Comparison of ENCODE assay signal across 7 mouse cellular contexts in the genomic region with DNA sequence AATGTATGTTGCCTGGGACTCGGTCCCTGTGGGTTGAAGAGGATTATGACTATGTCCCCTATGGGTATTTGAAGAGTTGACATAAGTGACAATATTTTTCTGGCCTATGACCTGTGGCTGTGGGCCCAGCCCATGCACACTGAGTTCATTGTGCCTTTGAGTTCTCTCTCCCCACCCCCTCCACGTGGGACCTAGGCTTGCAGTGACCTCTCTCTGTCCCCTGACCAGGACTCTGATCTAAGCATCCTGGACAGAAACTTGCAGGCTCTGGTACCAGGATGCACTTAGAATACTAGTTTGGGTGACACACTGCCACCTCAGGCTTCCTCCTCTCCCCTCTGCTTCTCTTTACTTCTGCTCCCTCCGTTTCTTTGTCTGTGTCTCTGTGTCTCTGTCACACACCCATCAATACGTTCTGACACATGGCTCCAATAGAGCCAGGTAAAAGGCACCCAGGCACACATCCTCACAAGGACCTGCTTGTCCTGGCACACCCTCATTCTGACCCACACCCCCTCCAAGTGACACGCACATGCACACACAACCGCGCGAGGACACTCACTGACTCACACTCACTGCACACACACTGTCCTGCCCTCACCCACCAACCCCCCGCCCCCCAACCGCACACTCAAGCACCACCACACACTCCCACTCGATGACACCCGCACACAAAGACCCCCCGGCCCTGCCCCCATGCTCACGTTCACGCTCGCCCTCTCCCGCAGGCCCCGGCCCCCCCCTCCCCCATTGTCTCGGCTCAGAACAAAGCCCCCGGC. TPM values are rescaled to one million over a fixed set of nuclear protein-coding genes. Genes with fewer than 3 reads are reported as not detected.
DNase-seq lines count a peak whose midpoint lies in the region; ATAC-seq lines count a peak whose summit lies in the region.

No protein-coding gene starts in this region.

- peak overlapping the region; percentile 72 for H3K4me2 ChIP-seq in lung, embryonic 16.5 days (ENCODE audit: low read depth, low read length)
- H3K4me2 ChIP-seq in forebrain, embryonic 15.5 days (replicated peaks): peak overlapping the region; percentile 73
- peak overlapping the region; percentile 62 for H3K4me2 ChIP-seq in liver, embryonic 12.5 days
- peak overlapping the region; percentile 60 for H3K4me2 ChIP-seq in stomach, embryonic 15.5 days

- 3% methylated on average over 20 of the region's 20 CpGs for WGBS in lung, embryonic 16.5 days
- WGBS in forebrain, embryonic 15.5 days: 3% methylated on average over 20 of the region's 20 CpGs
- 15% methylated on average over 20 of the region's 20 CpGs for WGBS in liver, embryonic 12.5 days (ENCODE audit: insufficient replicate concordance)
- 7% methylated on average over 20 of the region's 20 CpGs for WGBS in stomach, embryonic 15.5 days

- no peak for DNase-seq in lung, postnatal 10 days
- no peak for DNase-seq in gastrocnemius, adult 8-10 months (ENCODE audit: low spot score in 2 of 2)
- no peak for DNase-seq in spleen, postnatal 36 days (ENCODE audit: low spot score in 2 of 2)

- H3K9me3 ChIP-seq in lung, embryonic 16.5 days (ENCODE audit: control insufficient read depth, low read length): no peaks in the 10 kb centered on the region
- no peaks in the 10 kb centered on the region for H3K9me3 ChIP-seq in forebrain, embryonic 15.5 days
- no peaks in the 10 kb centered on the region for H3K9me3 ChIP-seq in liver, embryonic 12.5 days (replicated peaks)
- no peaks in the 10 kb centered on the region for H3K9me3 ChIP-seq in stomach, embryonic 15.5 days

- H3K4me1 ChIP-seq in lung, embryonic 16.5 days (replicated peaks; ENCODE audit: control insufficient read depth, insufficient read depth, low read length): peaks cover 24% of the 10 kb centered on the region
- H3K4me1 ChIP-seq in forebrain, embryonic 15.5 days: peaks cover 54% of the 10 kb centered on the region
- H3K4me1 ChIP-seq in liver, embryonic 12.5 days: no peaks in the 10 kb centered on the region
- H3K4me1 ChIP-seq in stomach, embryonic 15.5 days: peaks cover 20% of the 10 kb centered on the region

- no peaks in the 10 kb centered on the region; the same call in 1 of the 2 replicates for H3K27me3 ChIP-seq in lung, embryonic 16.5 days (ENCODE audit: control insufficient read depth, insufficient read depth, low read depth, low read length)
- H3K27me3 ChIP-seq in forebrain, embryonic 15.5 days: no peaks in the 10 kb centered on the region
- H3K27me3 ChIP-seq in liver, embryonic 12.5 days (replicated peaks): peaks cover 95% of the 10 kb centered on the region
- no peaks in the 10 kb centered on the region for H3K27me3 ChIP-seq in stomach, embryonic 15.5 days (replicated peaks)

- peak overlapping the region; percentile 77 for H3K4me3 ChIP-seq in lung, embryonic 16.5 days (ENCODE audit: low read length)
- H3K4me3 ChIP-seq in forebrain, embryonic 15.5 days: peak overlapping the region; percentile 99
- H3K4me3 ChIP-seq in liver, embryonic 12.5 days: peak overlapping the region; percentile 55
- peak overlapping the region; percentile 75 for H3K4me3 ChIP-seq in stomach, embryonic 15.5 days (replicated peaks)

- peak overlapping the region; percentile 88 for H3K9ac ChIP-seq in lung, embryonic 16.5 days (ENCODE audit: low read length)
- peak overlapping the region; percentile 100 for H3K9ac ChIP-seq in forebrain, embryonic 15.5 days (replicated peaks)
- H3K9ac ChIP-seq in liver, embryonic 12.5 days: peak overlapping the region; percentile 64
- peak overlapping the region; percentile 82 for H3K9ac ChIP-seq in stomach, embryonic 15.5 days

- H3K27ac ChIP-seq in lung, embryonic 16.5 days (ENCODE audit: low read length): peak overlapping the region; percentile 82
- H3K27ac ChIP-seq in forebrain, embryonic 15.5 days (replicated peaks): peak overlapping the region; percentile 98
- H3K27ac ChIP-seq in liver, embryonic 12.5 days: no peak overlapping the region
- H3K27ac ChIP-seq in stomach, embryonic 15.5 days: peak overlapping the region; percentile 77

- H3K36me3 ChIP-seq in lung, embryonic 16.5 days (ENCODE audit: control insufficient read depth, insufficient read depth, low read length): peaks cover 1% of the 10 kb centered on the region; the same call in 1 of the 2 replicates
- peaks cover 27% of the 10 kb centered on the region for H3K36me3 ChIP-seq in forebrain, embryonic 15.5 days
- H3K36me3 ChIP-seq in liver, embryonic 12.5 days: no peaks in the 10 kb centered on the region
- no peaks in the 10 kb centered on the region for H3K36me3 ChIP-seq in stomach, embryonic 15.5 days

- ATAC-seq in lung, embryonic 16.5 days (ENCODE audit: low read depth): peak; percentile 65
- peak; percentile 75 for ATAC-seq in forebrain, embryonic 15.5 days (replicated peaks)
- ATAC-seq in liver, embryonic 12.5 days: peak; percentile 51
- ATAC-seq in stomach, embryonic 15.5 days (ENCODE audit: insufficient read depth, low FRiP score, low read depth): peak; percentile 52

RNA-seq across cellular contexts. Expression of a gene that starts 0.8 kb away (rescaled TPM):
- polyA plus RNA-seq in lung, embryonic 16.5 days (2015; fragmentation: Nextera tagmentation; extraction: Ambion mirVana): 7.1 and 7.2 TPM in 2 replicates
- polyA plus RNA-seq in forebrain, embryonic 15.5 days (2015; fragmentation: Nextera tagmentation; extraction: Ambion mirVana): 20.3 and 22.0 TPM in 2 replicates
- polyA plus RNA-seq in liver, embryonic 12.5 days (2016; fragmentation: Nextera tagmentation; extraction: Ambion mirVana): 1.9 and 2.0 TPM in 2 replicates
- polyA plus RNA-seq in stomach, embryonic 15.5 days (2015; fragmentation: Nextera tagmentation; extraction: Ambion mirVana): 8.6 and 10.4 TPM in 2 replicates
- 1 to 10 TPM; 1.4 to 2.1 (median 1.7) TPM for total RNA-seq in gastrocnemius, adult 8-10 months (2022)

RNA-seq across cellular contexts. Expression of a gene that starts 24.2 kb away (rescaled TPM):
- 344 and 345 TPM in 2 replicates for polyA plus RNA-seq in lung, embryonic 16.5 days (2015; fragmentation: Nextera tagmentation; extraction: Ambion mirVana)
- polyA plus RNA-seq in forebrain, embryonic 15.5 days (2015; fragmentation: Nextera tagmentation; extraction: Ambion mirVana): 191 and 194 TPM in 2 replicates
- 330 and 351 TPM in 2 replicates for polyA plus RNA-seq in liver, embryonic 12.5 days (2016; fragmentation: Nextera tagmentation; extraction: Ambion mirVana)
- polyA plus RNA-seq in stomach, embryonic 15.5 days (2015; fragmentation: Nextera tagmentation; extraction: Ambion mirVana): 405 and 416 TPM in 2 replicates
- 100 to 1,000 TPM; 108 to 123 (median 112) TPM for total RNA-seq in gastrocnemius, adult 8-10 months (2022)

RNA-seq across cellular contexts. Expression of a gene that starts 34.7 kb away (rescaled TPM):
- polyA plus RNA-seq in lung, embryonic 16.5 days (2015; fragmentation: Nextera tagmentation; extraction: Ambion mirVana): 96.4 and 102 TPM in 2 replicates
- polyA plus RNA-seq in forebrain, embryonic 15.5 days (2015; fragmentation: Nextera tagmentation; extraction: Ambion mirVana): 33.9 and 35.1 TPM in 2 replicates
- polyA plus RNA-seq in liver, embryonic 12.5 days (2016; fragmentation: Nextera tagmentation; extraction: Ambion mirVana): 62.3 and 64.7 TPM in 2 replicates
- polyA plus RNA-seq in stomach, embryonic 15.5 days (2015; fragmentation: Nextera tagmentation; extraction: Ambion mirVana): 69.5 and 73.3 TPM in 2 replicates
- total RNA-seq in gastrocnemius, adult 8-10 months (2022): 10 to 100 TPM; 35.3 to 54.3 (median 47.8) TPM

RNA-seq across cellular contexts. Expression of a gene that starts 42.5 kb away (rescaled TPM):
- 101 and 105 TPM in 2 replicates for polyA plus RNA-seq in lung, embryonic 16.5 days (2015; fragmentation: Nextera tagmentation; extraction: Ambion mirVana)
- polyA plus RNA-seq in forebrain, embryonic 15.5 days (2015; fragmentation: Nextera tagmentation; extraction: Ambion mirVana): 106 and 114 TPM in 2 replicates
- polyA plus RNA-seq in liver, embryonic 12.5 days (2016; fragmentation: Nextera tagmentation; extraction: Ambion mirVana): 232 and 233 TPM in 2 replicates
- polyA plus RNA-seq in stomach, embryonic 15.5 days (2015; fragmentation: Nextera tagmentation; extraction: Ambion mirVana): 123 and 139 TPM in 2 replicates
- total RNA-seq in gastrocnemius, adult 8-10 months (2022): 100 to 1,000 TPM in 1 of 4 experiments, 10 to 100 TPM in 3; 89.4 to 106 (median 97.8) TPM

RNA-seq across cellular contexts. Expression of a gene that starts 49.5 kb away (rescaled TPM):
- polyA plus RNA-seq in lung, embryonic 16.5 days (2015; fragmentation: Nextera tagmentation; extraction: Ambion mirVana): 31.1 and 41.7 TPM in 2 replicates
- 24.4 and 25.8 TPM in 2 replicates for polyA plus RNA-seq in forebrain, embryonic 15.5 days (2015; fragmentation: Nextera tagmentation; extraction: Ambion mirVana)
- 28.8 and 29.1 TPM in 2 replicates for polyA plus RNA-seq in liver, embryonic 12.5 days (2016; fragmentation: Nextera tagmentation; extraction: Ambion mirVana)
- 26.9 and 38.3 TPM in 2 replicates for polyA plus RNA-seq in stomach, embryonic 15.5 days (2015; fragmentation: Nextera tagmentation; extraction: Ambion mirVana)
- total RNA-seq in gastrocnemius, adult 8-10 months (2022): 10 to 100 TPM; 10.5 to 15.6 (median 13.4) TPM
